Mouse (Mus musculus) lung, postnatal 14 days (tissue): ENCODE measurements around the gene Letmd1.
A peak's percentile ranks its signal among the peaks of the same experiment; 100 is the strongest.
"Not testable (repeated sequence)": the region's sequence is repeated elsewhere in the genome, so short reads cannot be mapped to it uniquely, and the experiment has no call there.

Experiments used
- DNase-seq: peaks from one replicate; pipeline ENCODE4 v3.0.0; 2021

Letmd1 gene

GRCm38 (mm10) chr15:100452486-100452885 is 16.3 kb upstream of the Letmd1 start:
- no peak for DNase-seq

GRCm38 (mm10) chr15:100456356-100456991 is 12.3 kb upstream of the Letmd1 start:
- no peak for DNase-seq

GRCm38 (mm10) chr15:100457340-100457739 is 11.5 kb upstream of the Letmd1 start:
- DNase-seq = peak; percentile 85

- peak; percentile 79 for DNase-seq
Observed at GRCm38 (mm10) chr15:100458055-100458454, 10.8 kb upstream of the Letmd1 start.

GRCm38 (mm10) chr15:100460942-100461341 is 7.9 kb upstream of the Letmd1 start:
- peak; percentile 51 for DNase-seq

- no peak for DNase-seq
Observed at GRCm38 (mm10) chr15:100461646-100462045, 7.2 kb upstream of the Letmd1 start.

GRCm38 (mm10) chr15:100462086-100462485 is 6.7 kb upstream of the Letmd1 start:
- DNase-seq = no peak

GRCm38 (mm10) chr15:100463712-100464111 is 5.1 kb upstream of the Letmd1 start:
- DNase-seq = peak; percentile 74

- DNase-seq = no peak
Observed at GRCm38 (mm10) chr15:100465432-100465831, 3.4 kb upstream of the Letmd1 start.

GRCm38 (mm10) chr15:100467738-100468137 is 1.1 kb upstream of the Letmd1 start:
- no peak for DNase-seq

GRCm38 (mm10) chr15:100469189-100469545 is 344 bp downstream of the Letmd1 start:
- no peak for DNase-seq

- DNase-seq = no peak
Observed at GRCm38 (mm10) chr15:100470037-100470436, 1.2 kb downstream of the Letmd1 start.

GRCm38 (mm10) chr15:100473926-100474503 is 5.2 kb downstream of the Letmd1 start:
- DNase-seq = no peak

GRCm38 (mm10) chr15:100478351-100478750 is 9.5 kb downstream of the Letmd1 start:
- no peak for DNase-seq

GRCm38 (mm10) chr15:100478925-100479324 is 10.1 kb downstream of the Letmd1 start:
- no peak for DNase-seq

- peak; percentile 42 for DNase-seq
Observed at GRCm38 (mm10) chr15:100485576-100485975, 16.8 kb downstream of the Letmd1 start.

GRCm38 (mm10) chr15:100486450-100486849 is 17.6 kb downstream of the Letmd1 start:
- no peak for DNase-seq

GRCm38 (mm10) chr15:100487050-100487449 is 18.2 kb downstream of the Letmd1 start:
- DNase-seq = no peak

GRCm38 (mm10) chr15:100488297-100488696 is 19.5 kb downstream of the Letmd1 start:
- DNase-seq = not testable (repeated sequence)

- no peak for DNase-seq
Observed at GRCm38 (mm10) chr15:100489263-100489662, 20.4 kb downstream of the Letmd1 start.

GRCm38 (mm10) chr15:100491966-100492365 is 23.1 kb downstream of the Letmd1 start:
- no peak for DNase-seq

- peak; percentile 34 for DNase-seq
Observed at GRCm38 (mm10) chr15:100494647-100495046, 25.8 kb downstream of the Letmd1 start.

GRCm38 (mm10) chr15:100495102-100495501 is 26.3 kb downstream of the Letmd1 start, which contains the start of gene Csrnp2:
Gene Csrnp2, minus strand, starts transcription at chr15:100495488.
- DNase-seq = peak; percentile 93

- not testable (repeated sequence) for DNase-seq
Observed at GRCm38 (mm10) chr15:100499506-100499905, 30.7 kb downstream of the Letmd1 start.
